Mouse (Mus musculus): ENCODE data around the gene Rab3d.

The Rab3d gene

DNA sequence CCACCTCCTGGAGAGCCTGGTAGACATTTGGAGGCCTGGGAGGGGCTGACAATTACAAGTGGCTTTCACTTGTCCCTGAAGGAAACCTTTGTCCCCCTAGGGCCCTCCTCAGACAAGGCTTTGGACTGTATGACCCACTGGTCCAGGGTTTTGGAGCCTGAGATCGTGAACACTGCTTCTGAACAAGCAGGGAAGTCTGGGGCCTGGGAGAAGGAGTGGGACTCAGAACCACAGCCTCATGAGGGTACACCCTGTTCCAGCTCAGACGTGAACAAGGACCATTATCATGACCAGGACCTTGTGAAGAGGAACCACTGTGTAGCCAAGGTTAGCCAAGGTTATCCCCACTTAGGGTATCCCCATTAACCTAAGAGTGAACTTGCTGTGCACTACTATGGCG is 11.2 kb upstream of the Rab3d start:
- Histone ChIP-seq H3K27me3 (ENCODE audit: control insufficient read depth, insufficient read depth, low read length, poor library complexity, severe bottlenecking) (no peaks in the 10 kb centered on the region), H3K36me3 (ENCODE audit: control insufficient read depth, insufficient read depth, low read length, poor library complexity, severe bottlenecking) (no peaks in the 10 kb centered on the region)
- no peak for DNase-seq (ENCODE audit: low read depth, low spot score)

- H3K36me3 ChIP-seq (ENCODE audit: control insufficient read depth, insufficient read depth, low read length, poor library complexity, severe bottlenecking): no peaks in the 10 kb centered on the region
- peak; percentile 38 for DNase-seq (ENCODE audit: low read depth, low spot score)
- no peaks in the 10 kb centered on the region for H3K27me3 ChIP-seq (ENCODE audit: control insufficient read depth, insufficient read depth, low read length, poor library complexity, severe bottlenecking)
Observed at GRCm38 (mm10) chr9:21927208-21927753, 9.3 kb upstream of the Rab3d start, which contains the start of the genes Ccdc159 and Tmem205. TSS of gene Ccdc159 (plus strand) at chr9:21927471. TSS of gene Tmem205 (minus strand) at chr9:21927556.

DNA sequence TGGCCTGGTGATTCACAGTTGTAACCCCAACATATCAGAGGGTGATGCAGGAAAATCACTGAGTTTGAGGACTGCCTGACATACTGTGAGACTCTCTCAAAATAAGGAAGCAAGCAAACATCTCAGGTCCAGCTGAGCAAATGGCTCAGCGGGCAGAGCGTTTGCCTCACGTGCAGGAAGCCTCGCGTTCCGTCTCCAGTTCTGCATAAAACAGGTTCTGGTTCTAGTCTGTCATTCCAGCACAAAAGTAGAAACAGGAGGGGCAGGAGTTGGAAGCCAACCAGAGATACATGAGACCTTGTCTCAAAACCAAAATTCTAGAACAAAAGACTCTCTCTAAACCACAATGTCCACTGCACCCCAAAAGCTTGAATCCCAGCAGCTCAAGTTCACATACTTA is 8.8 kb upstream of the Rab3d start:
- peak; percentile 20 for DNase-seq (ENCODE audit: low read depth, low spot score)
- Histone ChIP-seq H3K36me3 (ENCODE audit: control insufficient read depth, insufficient read depth, low read length, poor library complexity, severe bottlenecking) (no peaks in the 10 kb centered on the region), H3K27me3 (ENCODE audit: control insufficient read depth, insufficient read depth, low read length, poor library complexity, severe bottlenecking) (no peaks in the 10 kb centered on the region)

DNA sequence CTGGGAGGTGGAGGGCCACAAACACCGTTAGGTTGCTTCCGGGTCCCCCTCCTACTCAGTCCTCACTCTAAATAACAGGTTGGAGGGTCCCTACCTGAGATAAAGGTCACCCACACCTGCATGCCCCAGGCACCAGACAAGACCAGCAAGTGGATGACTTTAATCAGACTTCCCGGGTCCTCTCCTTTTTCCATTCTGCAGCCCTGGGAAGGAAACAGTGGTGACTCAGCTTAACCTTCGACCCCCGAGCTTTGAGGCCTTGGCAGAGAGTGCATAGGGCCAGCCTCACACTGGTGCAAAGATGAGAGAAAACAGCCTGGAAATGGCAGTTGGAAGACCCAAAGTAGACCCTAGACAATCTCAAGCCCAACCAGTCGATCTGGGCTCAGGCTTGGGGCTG is 8.2 kb upstream of the Rab3d start:
- no peak for DNase-seq (ENCODE audit: low read depth, low spot score)
- no peaks in the 10 kb centered on the region for H3K36me3 ChIP-seq (ENCODE audit: control insufficient read depth, insufficient read depth, low read length, poor library complexity, severe bottlenecking)
- H3K27me3 ChIP-seq (ENCODE audit: control insufficient read depth, insufficient read depth, low read length, poor library complexity, severe bottlenecking): no peaks in the 10 kb centered on the region

DNA sequence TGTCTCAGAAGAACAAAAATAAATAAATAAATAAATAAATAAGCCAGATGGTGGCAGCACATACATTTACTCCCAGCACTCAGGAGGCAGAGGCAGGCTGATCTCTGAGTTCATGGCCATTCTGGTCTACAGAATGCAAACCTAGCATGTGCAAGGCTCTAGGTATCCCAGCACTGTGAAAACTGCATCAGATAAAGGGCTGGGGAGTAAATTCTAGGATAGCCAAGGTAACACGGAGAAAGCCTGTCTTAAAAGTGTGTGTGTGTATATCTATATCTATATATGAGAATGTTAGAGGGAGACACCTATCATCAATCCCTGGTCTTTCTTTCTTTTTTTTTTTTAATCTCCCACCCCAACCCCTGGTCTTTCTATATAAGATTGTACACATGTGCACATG is 7.5 kb upstream of the Rab3d start:
- no peak for DNase-seq (ENCODE audit: low read depth, low spot score)
- no peaks in the 10 kb centered on the region for H3K27me3 ChIP-seq (ENCODE audit: control insufficient read depth, insufficient read depth, low read length, poor library complexity, severe bottlenecking)
- H3K36me3 ChIP-seq (ENCODE audit: control insufficient read depth, insufficient read depth, low read length, poor library complexity, severe bottlenecking): no peaks in the 10 kb centered on the region

DNA sequence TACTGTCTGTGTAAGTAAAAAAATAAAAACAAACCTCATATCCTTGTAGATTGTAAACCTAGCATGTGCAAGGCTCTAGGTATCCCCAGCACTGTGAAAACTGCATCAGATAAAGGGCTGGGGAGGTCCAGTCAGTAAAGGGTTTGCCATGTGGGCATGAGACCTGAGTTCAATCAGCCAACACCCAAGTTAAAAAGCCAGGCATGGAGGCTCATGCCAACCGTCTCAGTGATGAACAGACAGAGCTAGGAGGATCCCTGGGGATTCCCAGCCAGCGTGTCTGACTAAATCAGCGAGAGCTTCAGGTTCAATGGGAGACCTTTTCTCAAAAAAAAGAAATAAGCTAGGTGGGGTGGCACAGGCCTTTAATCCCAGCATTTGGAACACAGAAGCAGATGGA is 7.0 kb upstream of the Rab3d start:
- no peak for DNase-seq (ENCODE audit: low read depth, low spot score)
- Histone ChIP-seq H3K27me3 (ENCODE audit: control insufficient read depth, insufficient read depth, low read length, poor library complexity, severe bottlenecking) (no peaks in the 10 kb centered on the region), H3K36me3 (ENCODE audit: control insufficient read depth, insufficient read depth, low read length, poor library complexity, severe bottlenecking) (no peaks in the 10 kb centered on the region)

DNA sequence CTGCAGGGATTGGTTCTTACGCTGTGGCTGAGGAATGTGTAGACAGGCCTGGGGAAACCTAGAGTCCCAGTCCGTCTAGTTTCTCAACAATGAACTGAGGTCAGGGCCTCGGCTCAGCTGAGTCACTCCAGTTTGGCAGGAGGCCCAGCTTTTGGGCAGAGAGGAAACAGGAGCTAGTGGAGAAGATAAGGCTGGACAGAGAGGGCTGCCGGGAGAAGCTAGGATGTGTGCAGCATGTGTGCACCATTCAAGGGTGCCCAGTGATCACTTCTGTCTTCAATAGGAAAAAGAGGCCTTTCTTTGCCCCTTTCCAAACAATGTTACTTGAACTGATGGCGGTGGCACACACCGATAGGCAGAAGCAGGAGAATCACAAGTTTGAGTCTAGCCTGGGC is 6.1 kb upstream of the Rab3d start:
- Histone ChIP-seq H3K36me3 (ENCODE audit: control insufficient read depth, insufficient read depth, low read length, poor library complexity, severe bottlenecking) (no peaks in the 10 kb centered on the region), H3K27me3 (ENCODE audit: control insufficient read depth, insufficient read depth, low read length, poor library complexity, severe bottlenecking) (no peaks in the 10 kb centered on the region)
- no peak for DNase-seq (ENCODE audit: low read depth, low spot score)

GRCm38 (mm10) chr9:21923490-21924098 is 5.6 kb upstream of the Rab3d start:
- H3K27me3 ChIP-seq (ENCODE audit: control insufficient read depth, insufficient read depth, low read length, poor library complexity, severe bottlenecking): no peaks in the 10 kb centered on the region
- DNase-seq (ENCODE audit: low read depth, low spot score): no peak
- no peaks in the 10 kb centered on the region for H3K36me3 ChIP-seq (ENCODE audit: control insufficient read depth, insufficient read depth, low read length, poor library complexity, severe bottlenecking)

- no peaks in the 10 kb centered on the region for H3K36me3 ChIP-seq (ENCODE audit: control insufficient read depth, insufficient read depth, low read length, poor library complexity, severe bottlenecking)
- no peaks in the 10 kb centered on the region for H3K27me3 ChIP-seq (ENCODE audit: control insufficient read depth, insufficient read depth, low read length, poor library complexity, severe bottlenecking)
- DNase-seq (ENCODE audit: low read depth, low spot score): no peak
Observed at GRCm38 (mm10) chr9:21923036-21923435, 5.0 kb upstream of the Rab3d start.

- Histone ChIP-seq H3K36me3 (ENCODE audit: control insufficient read depth, insufficient read depth, low read length, poor library complexity, severe bottlenecking) (no peaks in the 10 kb centered on the region), H3K27me3 (ENCODE audit: control insufficient read depth, insufficient read depth, low read length, poor library complexity, severe bottlenecking) (no peaks in the 10 kb centered on the region)
- no peak for DNase-seq (ENCODE audit: low read depth, low spot score)
Observed at GRCm38 (mm10) chr9:21918692-21919384, 846 bp upstream of the Rab3d start.

GRCm38 (mm10) chr9:21917493-21918034 is 428 bp downstream of the Rab3d start:
- H3K27me3 ChIP-seq (ENCODE audit: control insufficient read depth, insufficient read depth, low read length, poor library complexity, severe bottlenecking): no peaks in the 10 kb centered on the region
- H3K36me3 ChIP-seq (ENCODE audit: control insufficient read depth, insufficient read depth, low read length, poor library complexity, severe bottlenecking): no peaks in the 10 kb centered on the region
- DNase-seq (ENCODE audit: low read depth, low spot score): no peak

DNA sequence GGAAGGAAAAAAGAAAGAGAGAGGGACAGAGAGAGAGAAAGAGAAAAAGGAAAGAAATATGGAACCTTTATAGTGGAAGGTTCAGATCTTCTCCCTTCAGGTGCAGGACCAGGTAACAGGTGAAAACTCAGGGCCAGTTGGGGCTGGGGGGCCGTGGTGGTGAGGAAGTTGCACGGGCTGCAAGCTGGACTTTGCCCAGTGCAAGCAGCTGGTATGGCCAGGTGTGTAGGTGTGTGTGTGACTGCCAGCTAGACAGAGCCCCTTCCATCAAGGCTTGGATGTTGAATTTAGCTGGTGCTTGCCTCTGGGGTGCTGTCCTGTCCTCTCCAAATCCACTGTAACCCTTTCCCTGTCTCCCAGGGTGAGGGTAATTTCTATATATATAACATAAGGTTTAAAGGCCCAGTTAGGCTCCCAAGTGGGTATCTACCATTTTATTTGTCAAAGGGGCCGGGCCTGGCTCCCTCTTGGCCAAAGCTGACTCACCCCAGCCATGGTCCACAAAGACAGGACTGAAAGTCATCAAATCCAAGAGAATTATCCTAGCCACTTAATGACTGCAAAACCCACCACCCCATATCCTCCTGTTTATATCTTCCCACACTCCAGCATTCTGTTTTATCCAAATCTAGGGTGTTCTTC is 1.0 kb downstream of the Rab3d start:
- no peaks in the 10 kb centered on the region for H3K36me3 ChIP-seq (ENCODE audit: control insufficient read depth, insufficient read depth, low read length, poor library complexity, severe bottlenecking)
- no peaks in the 10 kb centered on the region for H3K27me3 ChIP-seq (ENCODE audit: control insufficient read depth, insufficient read depth, low read length, poor library complexity, severe bottlenecking)
- DNase-seq (ENCODE audit: low read depth, low spot score): no peak

- no peaks in the 10 kb centered on the region for H3K36me3 ChIP-seq (ENCODE audit: control insufficient read depth, insufficient read depth, low read length, poor library complexity, severe bottlenecking)
Observed at GRCm38 (mm10) chr9:21909474-21910223, 8.3 kb downstream of the Rab3d start.

DNA sequence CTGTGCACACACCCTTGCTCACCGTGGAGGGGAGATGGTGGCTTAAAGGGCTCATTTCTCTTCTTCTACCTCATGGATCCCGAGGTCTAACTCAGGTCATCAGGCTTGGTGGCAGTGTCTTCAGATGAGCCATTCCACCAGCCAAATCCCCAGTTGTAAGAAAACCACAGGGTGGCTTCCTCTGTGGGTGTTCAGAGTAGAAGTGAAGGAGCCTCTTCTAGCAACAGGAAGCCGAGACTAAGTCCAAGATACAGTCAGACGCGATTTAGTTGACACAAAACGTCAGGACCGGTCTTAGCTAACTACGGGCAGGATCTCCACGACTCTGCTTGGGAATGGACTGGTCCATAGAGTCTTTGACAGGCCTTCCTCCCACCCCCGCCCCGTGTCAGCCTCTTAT is 9.8 kb downstream of the Rab3d start:
- no peaks in the 10 kb centered on the region for H3K27me3 ChIP-seq (ENCODE audit: control insufficient read depth, insufficient read depth, low read length, poor library complexity, severe bottlenecking)
- H3K36me3 ChIP-seq (ENCODE audit: control insufficient read depth, insufficient read depth, low read length, poor library complexity, severe bottlenecking): no peaks in the 10 kb centered on the region
- DNase-seq (ENCODE audit: low read depth, low spot score): no peak

More at GRCm38 (mm10) chr9:21909474-21910223, 8.3 kb downstream of the Rab3d start:
- peak; percentile 18 for DNase-seq (ENCODE audit: low read depth, low spot score)
- H3K27me3 ChIP-seq (ENCODE audit: control insufficient read depth, insufficient read depth, low read length, poor library complexity, severe bottlenecking): no peaks in the 10 kb centered on the region
